Mouse (Mus musculus) myocyte (in vitro differentiated cells): ENCODE data around the gene Ddx27.

Experiments used
- MAX ChIP-seq: IDR thresholded peaks from one replicate; pipeline ENCODE4 v1.6.1; 2011; ENCODE audit warnings: low read depth, mild to moderate bottlenecking, control low read depth
- POLR2A ChIP-seq: IDR thresholded peaks from one replicate; pipeline ENCODE4 v1.6.1; 2011; ENCODE audit warnings: low read depth, mild to moderate bottlenecking, control low read depth, moderate library complexity; ENCODE audit not compliant: insufficient read length
- POLR2AphosphoS2 ChIP-seq: IDR thresholded peaks from one replicate; pipeline ENCODE4 v1.6.1; 2011; ENCODE audit warnings: low read depth, control low read depth; ENCODE audit not compliant: insufficient read length
- TCF12 ChIP-seq: IDR thresholded peaks from one replicate; pipeline ENCODE4 v1.6.1; 2011; ENCODE audit warnings: mild to moderate bottlenecking, control low read depth; ENCODE audit not compliant: poor library complexity, insufficient read depth, severe bottlenecking
- USF1 ChIP-seq: IDR thresholded peaks from one replicate; pipeline ENCODE4 v1.6.1; 2011; ENCODE audit warnings: low read depth, mild to moderate bottlenecking, control low read depth, moderate library complexity

- TF ChIP-seq POLR2A (peak; percentile 96), USF1 (peak; percentile 33), TCF12 (no peak), MAX (no peak), POLR2AphosphoS2 (peak; percentile 99)
Observed at GRCm38 (mm10) chr2:167062965-167063880, 48.2 kb downstream of the Ddx27 start, which contains the start of gene Znfx1.
